Mouse (Mus musculus): ENCODE measurements around the gene Rln3.
A peak's percentile ranks its signal among the peaks of the same experiment; 100 is the strongest.

Rln3 gene

DNA sequence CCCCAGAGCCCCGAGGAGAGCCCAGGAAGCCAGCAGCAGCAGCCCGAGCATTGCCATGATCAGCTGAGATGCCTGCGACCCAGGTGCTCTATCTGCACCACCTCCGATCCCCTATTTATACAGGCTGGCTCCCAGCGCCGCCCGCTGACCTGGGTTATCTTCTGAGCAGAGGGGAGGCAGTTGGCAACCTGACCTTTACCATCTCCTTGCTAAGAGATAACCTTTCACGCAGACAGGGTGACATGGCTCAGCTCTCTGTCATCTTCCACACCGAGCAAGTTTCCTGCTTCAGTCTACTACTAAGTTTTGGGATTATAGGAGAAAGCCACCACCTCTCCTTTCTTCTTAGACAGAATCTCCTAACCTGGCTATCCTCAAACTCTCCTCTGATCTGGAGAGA, at the start of gene Rln3:
Gene Rln3 (minus strand): TSS at position 101 of the 400 bp plus-strand sequence.
- no peak for DNase-seq

DNA sequence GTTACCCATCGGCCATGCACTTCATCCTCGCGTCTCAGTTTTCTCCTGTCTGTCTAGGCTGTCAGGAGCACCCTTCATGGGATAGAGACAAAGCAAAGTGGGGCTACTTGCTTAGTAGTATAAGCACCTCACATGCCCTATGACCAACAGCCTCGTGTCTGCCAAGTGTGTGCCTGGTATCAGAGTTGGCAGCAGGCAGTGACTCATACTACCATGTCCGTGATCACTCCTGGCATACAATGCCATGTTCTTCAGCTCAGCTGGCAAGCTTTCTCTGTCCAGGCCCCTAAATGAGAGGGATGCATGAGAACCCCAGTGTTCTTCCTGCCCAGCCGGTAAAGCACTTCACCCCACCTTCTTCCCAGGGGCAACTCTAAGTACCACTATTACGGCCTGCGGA, 45.8 kb upstream of the Rln3 start:
- no peak for DNase-seq

DNA sequence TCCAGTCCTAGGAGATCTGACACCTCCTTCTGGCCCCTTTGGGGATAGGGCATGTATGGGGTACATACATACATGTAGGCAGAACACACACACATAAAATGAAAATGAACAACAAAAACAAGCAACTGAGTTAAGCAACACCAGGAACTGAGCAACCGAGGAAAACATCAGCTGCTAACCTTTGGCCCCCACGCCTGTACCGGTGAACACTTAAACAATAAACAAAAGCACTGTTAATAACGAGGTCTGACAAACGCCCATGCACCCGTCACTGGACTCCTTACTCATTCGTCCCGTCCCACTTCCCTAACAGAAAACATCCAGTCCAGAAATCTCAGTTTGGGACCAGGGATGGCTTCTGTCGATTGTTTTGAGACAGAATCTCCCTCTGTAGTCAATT, 44.5 kb upstream of the Rln3 start:
- DNase-seq = no peak

DNA sequence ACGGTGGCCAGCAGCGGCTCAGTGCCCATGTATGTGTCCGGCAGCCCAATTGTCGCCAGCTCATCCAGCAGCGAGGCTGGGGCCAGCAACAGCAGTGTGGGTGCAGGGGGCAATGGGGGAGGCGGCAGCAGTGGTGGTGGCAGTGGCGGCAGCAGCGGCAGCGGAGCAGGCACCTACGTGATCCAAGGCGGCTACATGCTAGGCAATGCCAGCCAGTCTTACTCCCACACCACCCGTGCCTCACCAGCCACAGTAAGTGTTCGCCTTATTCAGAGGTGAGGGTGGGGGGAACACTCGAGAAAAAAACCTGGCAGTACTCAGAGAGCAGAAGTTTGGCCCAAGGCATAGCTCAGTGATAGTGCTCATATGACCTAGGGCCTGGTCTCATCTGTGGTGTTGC, 43.0 kb upstream of the Rln3 start:
- no peak for DNase-seq

DNA sequence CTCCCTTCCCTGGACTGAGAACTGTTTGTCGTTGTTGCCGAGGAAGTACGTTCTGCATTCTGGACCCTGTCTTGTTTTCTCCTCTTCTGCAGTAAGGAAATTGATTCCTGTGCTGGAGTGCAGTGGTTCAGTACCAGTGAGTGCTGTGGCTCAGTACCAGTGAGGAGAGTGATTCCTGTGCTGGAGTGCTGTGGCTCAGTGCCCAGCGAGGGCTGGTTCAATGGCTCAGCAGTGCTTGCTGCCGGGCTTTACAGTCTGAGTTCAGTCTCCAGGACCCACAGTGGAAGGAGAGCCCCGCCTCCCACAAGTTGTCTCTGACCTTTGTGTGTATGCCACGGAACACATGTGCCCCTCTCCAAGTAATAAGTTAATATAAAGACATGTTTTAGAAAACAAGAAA, 42.4 kb upstream of the Rln3 start:
- no peak for DNase-seq

DNA sequence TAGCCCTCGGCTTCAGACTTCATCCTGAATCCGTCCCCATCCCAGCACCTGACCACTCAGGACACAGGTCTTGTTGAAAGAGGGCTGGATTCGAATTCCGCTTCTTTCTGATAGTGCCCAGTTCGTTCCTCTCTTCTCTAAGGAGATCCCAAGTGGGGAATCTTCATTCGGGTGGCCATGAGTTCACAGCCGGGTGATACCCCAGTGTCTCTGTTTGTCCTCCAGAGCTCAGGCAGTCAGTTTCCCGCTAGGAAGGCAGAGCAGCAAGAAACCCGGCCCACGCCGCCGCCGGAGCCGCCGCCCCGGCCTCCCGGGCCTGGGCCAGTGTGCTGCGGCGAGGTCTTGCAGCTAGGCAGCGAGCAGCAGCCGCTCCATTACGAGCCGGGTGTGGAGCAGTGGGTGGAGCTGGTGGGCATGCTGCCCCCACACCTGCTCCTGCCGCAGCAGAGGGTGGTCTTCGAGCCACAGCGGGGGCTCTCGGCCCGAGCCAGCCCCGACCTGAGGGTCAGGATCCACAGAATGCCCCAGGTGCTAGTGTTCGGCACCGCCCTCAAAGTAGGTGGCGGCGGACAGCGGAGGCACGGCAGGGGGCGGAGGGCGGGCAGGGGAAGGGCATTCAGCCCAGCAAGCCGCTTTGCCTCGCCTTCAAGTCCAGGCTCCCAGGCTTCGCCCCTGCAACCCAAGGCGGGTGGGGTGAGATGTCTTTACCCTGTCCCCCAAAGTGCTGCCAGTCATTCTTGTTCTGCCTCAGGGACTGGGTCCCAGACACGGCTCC, 39.7 kb upstream of the Rln3 start:
- no peak for DNase-seq

DNA sequence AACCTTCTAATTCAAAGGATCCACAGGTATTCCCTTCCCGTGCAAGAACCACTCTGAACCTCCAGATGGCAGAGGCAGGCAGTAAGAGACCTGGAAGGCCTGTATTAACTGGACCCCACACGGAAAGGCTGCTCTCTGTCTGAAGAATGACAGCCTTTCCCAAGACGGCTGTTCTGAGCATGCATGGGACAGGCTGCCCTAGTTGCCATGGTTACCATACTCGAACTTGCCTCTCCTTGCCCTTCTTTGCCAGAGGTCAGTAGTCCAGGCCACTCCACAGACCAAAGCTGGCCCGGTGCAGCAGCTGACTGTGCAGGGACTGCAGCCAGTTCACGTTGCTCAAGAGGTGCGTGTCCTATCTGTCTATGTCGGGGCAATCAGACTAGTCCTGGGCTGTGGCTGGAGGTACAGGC, 39.0 kb upstream of the Rln3 start:
- DNase-seq = peak in 1 of 2 experiments; percentile 38

DNA sequence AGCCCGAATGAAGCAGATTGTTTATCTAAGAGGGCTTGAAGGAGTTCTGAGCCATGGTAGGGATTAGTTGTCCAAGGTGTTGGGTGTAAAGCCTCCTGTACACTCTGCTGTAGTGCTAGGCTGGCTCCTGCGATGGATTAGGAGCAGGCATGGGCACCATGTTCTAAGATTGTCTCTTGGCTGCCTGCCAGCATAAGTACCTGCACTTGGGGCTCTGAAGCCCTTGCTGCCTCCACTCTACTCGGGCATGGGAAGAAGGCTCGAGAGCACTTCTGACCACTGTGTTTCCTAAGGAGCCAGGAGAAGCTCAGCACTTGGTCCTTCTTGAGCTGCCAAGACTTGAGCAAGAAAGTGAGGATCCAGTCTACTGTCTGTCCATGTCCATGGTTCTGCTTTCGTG, 34.4 kb upstream of the Rln3 start:
- DNase-seq = no peak

DNA sequence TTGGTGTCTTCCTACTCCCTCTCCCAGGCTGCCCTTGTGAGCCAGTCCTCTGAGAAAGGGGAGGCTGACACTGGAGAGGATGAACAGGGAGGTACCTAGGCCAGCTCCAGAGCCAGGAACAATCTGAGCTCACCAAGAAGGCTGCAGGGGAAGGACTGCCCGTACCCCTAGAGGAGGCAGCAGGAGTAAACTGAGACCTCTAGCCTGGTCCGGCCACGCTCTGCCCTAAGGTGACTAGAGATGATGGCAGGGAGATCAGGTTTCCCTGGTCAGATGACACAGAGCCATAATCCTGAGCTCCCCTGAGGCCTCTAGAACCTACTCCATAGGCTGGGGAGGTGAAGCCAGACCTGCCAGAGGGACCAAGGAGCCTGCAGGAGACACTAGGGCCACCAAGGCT, 32.0 kb upstream of the Rln3 start:
- no peak for DNase-seq

DNA sequence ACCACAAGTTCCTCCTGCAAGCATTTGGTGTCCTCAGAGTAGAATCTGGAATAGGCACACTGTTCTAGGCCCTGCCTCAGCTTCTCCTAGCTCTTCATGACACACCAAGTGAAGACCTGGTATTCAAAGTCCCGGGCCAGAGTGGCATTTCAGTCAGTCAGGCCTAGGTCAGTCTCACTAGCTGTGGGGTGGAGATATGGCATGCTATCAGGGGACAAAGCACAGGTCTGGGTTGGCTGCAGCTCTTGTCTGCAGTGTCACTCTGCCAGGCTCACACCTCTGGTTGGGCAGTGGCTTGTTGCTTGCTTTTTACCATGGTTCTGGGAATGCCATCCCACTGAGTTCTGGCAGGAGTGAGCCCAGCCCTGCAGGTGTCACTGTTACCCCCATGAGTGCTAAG, 31.6 kb upstream of the Rln3 start:
- no peak for DNase-seq

DNA sequence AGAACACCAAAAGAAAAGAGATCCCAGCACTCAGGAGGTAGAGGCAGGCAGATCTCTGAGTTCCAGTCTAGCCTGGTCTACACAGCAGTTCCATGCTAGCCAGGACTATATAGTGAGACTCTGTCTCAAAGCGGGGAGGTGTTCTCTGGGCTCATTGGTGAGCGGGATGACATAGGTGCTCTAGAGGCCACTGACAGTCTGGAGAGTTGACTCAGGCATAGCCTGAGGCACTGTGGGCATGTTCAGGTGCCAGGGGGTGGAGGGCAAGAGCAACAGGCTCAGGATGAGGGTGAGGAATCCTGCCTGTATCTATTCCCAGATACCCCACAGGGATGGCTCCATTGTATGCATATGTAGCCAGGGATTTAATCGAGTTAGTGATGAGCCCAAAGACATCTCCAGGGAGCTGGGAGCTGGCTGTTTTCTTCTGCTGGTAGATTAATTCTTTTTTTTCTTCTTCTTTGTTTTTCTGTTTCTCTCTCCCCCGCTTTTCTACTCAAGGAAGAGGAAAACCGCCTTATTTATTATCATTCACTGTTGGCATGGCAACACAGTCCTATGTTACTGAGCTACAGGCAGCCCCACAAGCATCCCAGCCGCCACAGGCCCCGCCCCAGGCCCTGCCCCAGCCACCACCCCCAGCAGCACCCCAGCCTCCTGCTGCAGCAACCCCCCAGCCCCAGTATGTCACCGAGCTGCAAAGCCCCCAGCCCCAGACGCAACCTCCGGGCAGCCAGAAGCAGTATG, 28.6 kb upstream of the Rln3 start:
- no peak for DNase-seq

DNA sequence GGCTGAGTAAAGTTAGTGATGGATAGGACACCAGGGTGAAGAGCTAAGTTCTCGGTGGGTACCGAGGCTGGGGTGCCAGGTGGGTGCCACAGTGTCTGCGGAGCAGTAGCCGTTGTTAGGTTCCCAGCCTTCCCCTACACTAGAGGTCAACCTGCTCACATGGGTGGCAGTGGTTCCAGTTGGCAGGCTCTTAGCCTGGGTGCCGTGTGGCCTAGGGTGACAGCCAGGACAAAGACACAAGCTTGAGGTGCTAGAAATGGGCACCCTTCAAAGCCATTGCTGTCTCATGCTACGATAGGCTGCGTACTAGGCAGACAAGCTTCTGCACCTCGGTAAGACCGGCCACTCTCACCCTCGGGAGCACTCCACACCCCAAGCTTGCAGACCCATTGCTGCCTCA, 27.5 kb upstream of the Rln3 start:
- DNase-seq = no peak

DNA sequence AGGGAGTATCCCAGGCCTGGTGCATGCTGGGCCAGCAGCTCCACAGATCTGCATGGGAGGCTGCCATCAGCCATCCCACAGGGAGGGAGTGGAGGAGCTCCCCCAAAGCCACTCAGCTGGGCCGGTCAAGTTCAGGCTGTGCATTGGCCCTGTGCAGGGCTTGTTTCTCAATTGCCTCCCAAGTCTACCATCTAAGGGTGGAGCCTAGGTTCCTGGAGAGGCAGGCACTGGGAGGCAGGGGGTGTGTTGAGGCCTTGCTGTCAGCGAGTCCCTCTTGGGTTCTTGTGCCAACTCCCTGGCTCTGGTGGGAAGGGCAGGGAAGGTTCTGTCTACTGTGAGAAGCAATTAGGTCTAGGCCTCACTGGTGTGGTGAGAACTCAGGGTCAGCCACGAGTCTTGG, 27.1 kb upstream of the Rln3 start:
- DNase-seq = no peak

DNA sequence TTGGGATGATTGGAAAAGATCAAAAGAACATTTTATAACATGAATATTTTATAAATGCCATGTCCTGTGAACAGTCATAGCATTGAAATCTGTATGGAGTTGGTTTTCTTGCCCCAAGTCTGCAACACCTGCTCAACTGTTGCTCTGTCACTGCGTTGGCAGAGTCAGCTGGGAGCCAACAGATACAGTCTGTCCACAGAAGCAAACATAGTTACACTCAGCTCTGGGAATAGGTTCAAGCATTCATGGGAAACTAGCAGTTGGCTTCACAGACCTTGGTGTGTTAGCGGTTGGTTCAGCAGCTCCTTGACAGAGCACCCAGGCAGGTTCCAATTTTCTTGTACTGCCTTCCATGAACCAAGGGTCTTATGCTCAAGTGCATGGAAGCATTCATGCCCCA, 25.9 kb upstream of the Rln3 start:
- DNase-seq = no peak

DNA sequence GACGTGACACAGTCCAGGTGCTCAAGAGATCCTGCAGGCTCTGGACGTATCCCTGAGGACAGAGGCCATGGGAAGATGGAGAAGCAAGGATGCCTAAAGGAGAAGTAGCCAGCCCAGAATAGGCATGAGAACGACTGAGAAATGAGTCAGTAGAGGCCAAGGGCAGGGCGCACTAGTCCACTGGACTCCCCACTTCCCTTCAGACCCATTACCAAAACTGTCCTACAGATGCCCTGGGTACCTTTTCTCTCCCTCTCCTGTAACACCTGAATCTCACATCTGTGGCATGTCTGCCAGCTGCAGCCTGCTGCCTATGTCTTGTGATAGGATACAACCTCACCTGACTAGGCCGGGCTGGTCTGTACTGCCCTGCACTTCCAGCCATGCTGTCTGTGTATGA, 25.4 kb upstream of the Rln3 start:
- DNase-seq = no peak

DNA sequence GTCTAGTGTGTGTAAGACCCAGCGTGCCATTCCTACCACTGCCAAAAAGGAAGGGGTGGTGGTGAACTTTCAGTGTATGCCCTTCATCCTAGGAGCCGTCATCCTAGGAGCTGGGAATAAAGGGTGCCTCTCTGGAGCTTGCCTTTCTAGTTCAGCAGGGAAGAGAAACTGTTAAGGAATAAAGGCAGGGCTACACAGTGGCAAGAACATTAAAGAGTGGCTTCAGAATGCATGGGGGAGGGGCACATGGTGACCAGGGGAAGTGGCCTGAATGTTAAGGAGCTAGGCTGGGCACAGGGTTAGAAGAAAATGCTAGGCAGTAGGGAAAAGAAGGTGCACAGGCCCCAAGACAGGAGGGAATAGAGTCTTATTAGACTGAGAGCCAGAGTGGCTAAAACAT, 24.9 kb upstream of the Rln3 start:
- DNase-seq = no peak

DNA sequence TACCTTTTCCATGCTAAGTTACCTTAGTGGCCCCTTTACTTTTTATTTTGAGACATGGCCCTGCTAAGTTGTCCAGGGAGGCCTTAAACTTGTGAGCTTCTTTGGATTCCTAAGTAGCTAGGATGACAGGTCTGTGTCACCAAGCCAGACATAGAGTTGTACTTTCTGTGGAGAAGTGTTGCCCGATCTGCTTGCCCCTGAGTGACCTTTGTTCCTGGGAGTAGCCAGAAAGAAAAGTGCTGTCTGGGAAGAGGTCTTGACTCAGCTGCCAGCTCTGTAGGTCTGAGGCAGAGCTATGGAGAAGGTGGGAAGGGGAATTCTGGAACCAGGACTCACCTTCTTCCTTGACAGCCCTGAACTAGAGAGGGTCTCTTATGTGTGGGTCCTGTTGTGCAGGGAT, 24.4 kb upstream of the Rln3 start:
- DNase-seq = no peak

DNA sequence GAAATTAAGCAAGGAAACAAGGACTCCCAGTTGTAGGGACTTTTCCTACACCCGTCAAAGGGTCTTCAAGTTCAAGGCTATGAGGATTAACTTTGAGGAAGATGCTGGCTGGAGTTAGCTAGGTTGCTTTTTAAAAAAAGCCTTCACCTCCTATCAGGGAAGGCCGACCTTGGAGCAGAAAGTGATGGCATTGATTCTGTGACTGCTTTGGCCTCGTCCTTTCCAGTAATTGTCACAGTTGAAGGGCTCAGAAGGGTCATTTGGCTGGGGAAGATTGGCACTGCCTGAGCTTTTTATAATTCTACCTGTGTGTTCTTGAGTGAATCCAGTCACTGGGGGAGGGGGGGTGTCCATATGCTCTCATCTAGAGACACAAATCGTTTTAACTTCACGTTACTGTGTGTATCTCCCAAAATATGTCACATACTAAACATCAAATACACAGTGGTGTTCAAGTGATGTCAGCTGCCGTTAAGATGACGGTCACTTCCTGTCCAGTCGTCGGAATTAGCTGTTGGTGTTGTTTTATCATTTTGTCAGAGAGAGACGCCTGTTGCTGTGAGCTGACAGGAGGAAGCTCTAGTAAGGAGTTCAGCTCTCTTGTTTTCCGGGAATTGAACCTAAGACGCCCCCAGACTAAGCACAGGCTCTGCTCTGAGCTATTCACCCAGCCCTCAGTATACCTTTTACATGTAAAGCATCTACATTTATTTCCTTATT, 23.7 kb upstream of the Rln3 start:
- DNase-seq = no peak

DNA sequence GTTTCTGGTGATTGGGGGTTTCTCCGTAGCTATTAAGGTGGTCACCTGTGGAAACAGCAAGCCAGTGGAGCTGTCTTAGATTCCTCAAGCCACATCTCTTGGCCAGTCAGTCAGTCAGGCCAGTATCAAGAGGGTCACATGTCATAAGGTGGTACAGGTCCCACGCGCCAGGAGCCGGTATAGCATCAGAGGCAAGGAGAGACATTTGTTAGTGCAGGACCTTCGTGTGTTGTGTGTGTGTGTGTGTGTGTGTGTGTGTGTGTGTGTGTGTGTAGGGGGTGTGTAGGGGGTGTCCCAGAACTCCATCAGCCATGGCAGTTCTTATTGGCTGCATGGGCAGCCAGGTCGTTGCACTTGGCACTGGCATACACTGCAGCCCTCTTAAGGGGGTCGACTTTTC, 23.1 kb upstream of the Rln3 start:
- DNase-seq = no peak

DNA sequence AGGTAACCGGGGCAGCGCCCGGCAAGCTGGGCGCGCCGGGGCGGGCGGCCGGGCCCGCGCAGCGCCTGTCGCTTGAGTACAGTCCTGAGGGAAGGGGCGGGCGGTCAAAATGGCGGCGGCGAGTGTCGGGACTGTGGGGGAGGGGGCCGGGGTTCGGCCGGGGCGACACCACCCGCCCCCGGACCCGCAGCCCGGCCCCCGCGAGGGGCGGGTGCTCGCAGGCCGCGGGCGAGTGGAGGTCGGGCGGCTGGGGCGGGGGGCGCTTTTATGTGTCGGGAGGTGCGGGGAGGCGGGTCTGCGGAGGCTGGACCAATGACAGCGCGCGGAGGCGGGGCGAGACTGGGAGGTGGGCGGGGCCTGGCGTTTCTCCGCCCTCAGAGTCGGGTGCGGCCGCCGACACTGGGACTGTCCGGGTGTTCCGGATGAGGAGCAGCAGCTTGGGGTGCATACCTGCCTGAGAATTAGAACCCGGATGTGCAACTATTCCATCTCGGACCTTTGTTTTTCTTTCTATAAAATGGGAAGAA, 22.3 kb upstream of the Rln3 start:
- DNase-seq = peak; percentile 97

DNA sequence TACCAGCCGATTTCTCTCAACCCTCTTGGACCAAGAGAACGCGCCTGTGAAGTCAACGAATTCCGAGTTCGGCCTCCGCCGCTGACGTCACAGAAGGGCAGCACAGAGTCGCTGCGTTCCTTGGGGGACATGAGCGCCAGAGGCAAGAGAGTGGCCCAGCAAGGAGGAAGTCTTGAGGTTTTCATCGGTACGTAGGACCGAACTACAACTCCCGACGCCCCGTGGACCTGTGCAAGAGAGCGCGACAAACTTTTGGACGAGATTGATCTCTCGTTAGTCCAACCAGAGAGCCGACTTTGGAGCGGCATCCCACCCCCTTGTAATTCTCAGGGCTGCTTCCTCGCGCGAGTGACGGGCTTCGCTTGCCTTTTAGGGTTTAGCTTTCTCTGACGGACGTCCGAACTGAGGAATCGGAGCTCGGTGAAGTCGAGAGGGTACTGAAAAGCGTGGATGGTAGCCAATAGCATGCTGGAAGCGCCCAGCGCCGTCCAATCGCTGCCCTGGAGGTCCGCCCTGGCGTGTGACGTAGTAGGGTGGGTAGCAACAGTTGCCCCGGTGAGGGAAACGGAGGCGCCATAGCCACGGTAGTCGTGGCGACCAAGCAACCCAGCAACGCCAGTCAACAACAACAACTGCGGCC, 21.6 kb upstream of the Rln3 start, which contains the start of gene Rfx1:
Gene Rfx1 (plus strand): TSS at position 544 of the 640 bp plus-strand sequence.
- peak; percentile 98 to 99 for DNase-seq

DNA sequence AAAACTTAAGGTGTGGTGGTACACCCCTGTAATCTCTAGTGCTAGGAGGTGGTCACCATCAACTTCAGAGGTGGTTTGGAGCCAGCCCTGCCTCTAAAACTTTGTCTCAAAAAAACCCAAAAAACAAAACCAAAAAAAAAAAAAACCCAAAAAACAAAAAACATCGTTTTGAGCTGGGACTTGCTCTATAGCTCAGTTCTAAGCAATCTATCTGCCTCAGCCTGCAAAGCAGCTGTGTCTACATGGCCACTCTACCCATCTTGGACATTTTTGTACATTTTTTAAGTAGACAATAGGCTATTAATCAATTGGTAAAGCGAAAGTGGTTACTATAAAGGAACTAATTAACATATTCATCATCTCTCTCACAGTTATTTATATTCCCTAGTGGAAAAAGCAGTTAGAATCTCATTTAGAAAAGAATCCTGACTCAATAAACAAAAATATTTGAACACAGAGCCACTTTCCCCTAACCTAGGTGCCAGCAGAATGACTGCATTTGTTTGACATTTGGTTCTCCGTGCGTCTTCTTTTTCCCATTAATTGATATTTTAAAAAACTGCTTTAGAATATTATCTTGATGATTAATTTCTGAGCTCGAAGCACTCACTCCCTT, 20.8 kb upstream of the Rln3 start:
- DNase-seq = no peak

DNA sequence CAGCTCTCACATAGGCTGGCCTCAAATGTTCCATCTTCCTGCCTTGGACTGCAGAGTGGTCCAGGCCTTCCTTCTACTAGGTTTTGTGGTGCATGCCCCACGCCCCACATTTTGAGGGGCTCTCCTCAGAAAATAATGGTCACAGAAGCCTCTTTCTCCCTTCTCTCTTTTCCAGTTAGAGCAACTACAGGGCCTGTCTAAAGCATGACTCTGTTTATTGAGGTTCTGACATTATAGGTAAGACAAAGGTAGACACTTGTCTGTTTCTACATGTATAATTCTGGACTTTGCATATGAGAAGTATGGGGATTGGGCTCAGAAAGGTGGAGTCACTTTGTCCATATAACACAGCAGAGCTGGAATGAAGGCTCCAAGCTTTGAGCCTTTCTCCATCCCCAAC, 20.2 kb upstream of the Rln3 start, which contains the start of gene Gm10643:
Gene Gm10643 (minus strand): TSS at position 101 of the 400 bp plus-strand sequence.
- DNase-seq = no peak
